Mouse (Mus musculus): ENCODE results near the gene Batf. TPM values are rescaled to one million over a fixed set of nuclear protein-coding genes. Genes with fewer than 3 reads are reported as not detected.

The Batf gene
- polyA plus RNA-seq, 1 experiment, result not detected

DNA sequence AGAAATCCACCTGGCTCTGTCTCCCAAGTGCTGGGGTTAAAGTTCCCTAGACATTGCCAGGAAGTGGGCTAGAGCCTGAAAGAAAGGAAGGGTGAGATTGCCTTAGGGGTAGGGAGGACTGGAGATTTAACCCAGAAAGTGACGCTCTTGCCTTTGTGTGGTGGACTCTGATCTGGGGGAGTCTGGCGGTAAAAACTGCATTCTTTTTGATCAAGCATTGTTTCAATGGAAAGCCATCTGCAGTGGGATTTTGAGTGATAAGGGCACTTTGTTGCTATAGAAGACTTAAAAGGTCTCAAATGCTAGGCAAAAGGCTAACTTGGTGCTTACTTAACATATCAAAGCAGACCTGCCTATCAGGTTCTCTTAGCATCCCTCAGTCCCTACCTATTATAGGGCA is 66.8 kb downstream of the Batf start:
- Histone ChIP-seq H3ac (ENCODE audit: control insufficient read depth, insufficient read length) (no peak overlapping the region), H3K27me3 (ENCODE audit: control insufficient read depth, insufficient read depth, insufficient read length) (peaks cover 6% of the 10 kb centered on the region), H3K4me2 (ENCODE audit: low read depth) (no peak overlapping the region), H3K79me2 (ENCODE audit: control insufficient read depth, insufficient read depth) (no peaks in the 10 kb centered on the region), H3K36me3 (ENCODE audit: control insufficient read depth, insufficient read depth) (no peaks in the 10 kb centered on the region), H3K4me3 (no peak overlapping the region)
- no peak for TF ChIP-seq SRF (IDR thresholded peaks at IDR 0.05; ENCODE audit: control insufficient read depth, insufficient read length, low read depth)
- no peak for TF ChIP-seq TCF3 (IDR thresholded peaks at IDR 0.05; ENCODE audit: insufficient read length, low read depth)
- no peak for TF ChIP-seq E2F4 (IDR thresholded peaks at IDR 0.05; ENCODE audit: insufficient read depth)
- TF ChIP-seq MAX (IDR thresholded peaks at IDR 0.05; ENCODE audit: low read depth), result no peak
- TF ChIP-seq TCF12 (IDR thresholded peaks at IDR 0.05; ENCODE audit: insufficient read depth, poor library complexity, severe bottlenecking), result no peak
- no peak for TF ChIP-seq MYOG (IDR thresholded peaks at IDR 0.05; ENCODE audit: control insufficient read depth in 1 of 3, insufficient read depth in 1 of 3, insufficient read length in 2 of 3, low read depth in 2 of 3)
- no peak for TF ChIP-seq POLR2AphosphoS2 (IDR thresholded peaks at IDR 0.05; ENCODE audit: insufficient read length, low read depth)
- no peak for TF ChIP-seq REST (IDR thresholded peaks at IDR 0.05; ENCODE audit: insufficient read depth, insufficient read length)
- no peak for TF ChIP-seq POLR2A (IDR thresholded peaks at IDR 0.05; ENCODE audit: insufficient read length, low read depth)
- no peak for TF ChIP-seq CEBPB (IDR thresholded peaks at IDR 0.05; ENCODE audit: insufficient read depth, poor library complexity, severe bottlenecking)

- H3K4me3 ChIP-seq, result no peak overlapping the region
- TF ChIP-seq MYOG (IDR thresholded peaks at IDR 0.05; ENCODE audit: control insufficient read depth in 1 of 3, insufficient read depth in 1 of 3, insufficient read length in 2 of 3, low read depth in 2 of 3) (no peak), MAX (IDR thresholded peaks at IDR 0.05; ENCODE audit: low read depth) (no peak), TCF3 (IDR thresholded peaks at IDR 0.05; ENCODE audit: insufficient read length, low read depth) (no peak), MYOD1 (IDR thresholded peaks at IDR 0.05; ENCODE audit: control insufficient read depth in 1 of 3, insufficient read length in 2 of 3, low read depth in 2 of 3) (no peak), TCF12 (IDR thresholded peaks at IDR 0.05; ENCODE audit: insufficient read depth, poor library complexity, severe bottlenecking) (no peak), CEBPB (IDR thresholded peaks at IDR 0.05; ENCODE audit: insufficient read depth, poor library complexity, severe bottlenecking) (no peak), POLR2AphosphoS2 (IDR thresholded peaks at IDR 0.05; ENCODE audit: insufficient read length, low read depth) (no peak), USF1 (IDR thresholded peaks at IDR 0.05; ENCODE audit: low read depth) (no peak), REST (IDR thresholded peaks at IDR 0.05; ENCODE audit: insufficient read depth, insufficient read length) (no peak), E2F4 (IDR thresholded peaks at IDR 0.05; ENCODE audit: insufficient read depth) (no peak), POLR2A (IDR thresholded peaks at IDR 0.05; ENCODE audit: insufficient read length, low read depth) (no peak), SRF (IDR thresholded peaks at IDR 0.05; ENCODE audit: control insufficient read depth, insufficient read length, low read depth) (no peak)
- peaks cover 6% of the 10 kb centered on the region for H3K27me3 ChIP-seq (ENCODE audit: control insufficient read depth, insufficient read depth, insufficient read length)
- H3K79me2 ChIP-seq (ENCODE audit: control insufficient read depth, insufficient read depth), result no peaks in the 10 kb centered on the region
- no peak overlapping the region for H3ac ChIP-seq (ENCODE audit: control insufficient read depth, insufficient read length)
- H3K36me3 ChIP-seq (ENCODE audit: control insufficient read depth, insufficient read depth), result no peaks in the 10 kb centered on the region
- H3K4me2 ChIP-seq (ENCODE audit: low read depth), result no peak overlapping the region
Measured at GRCm38 (mm10) chr12:85754611-85755265, 68.3 kb downstream of the Batf start.

DNA sequence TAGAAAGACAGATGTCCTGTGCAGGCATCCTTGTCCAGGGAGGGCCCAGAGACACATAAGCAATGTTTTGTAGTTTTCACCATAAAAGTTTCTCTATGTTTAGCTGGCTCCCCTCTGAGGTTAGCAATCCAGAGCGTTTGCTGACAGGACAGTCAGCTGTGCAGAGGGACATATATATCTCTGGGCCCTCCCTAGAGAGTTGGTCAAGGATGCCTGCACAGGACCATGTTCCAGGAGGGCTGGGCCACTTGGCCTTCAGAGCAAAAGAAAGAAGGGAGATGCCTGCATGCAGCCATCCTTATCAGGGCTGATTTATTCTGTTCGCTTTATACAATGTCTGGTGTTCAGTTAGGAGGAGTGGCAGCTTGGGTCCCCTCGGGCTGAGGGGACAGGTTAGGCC is 70.0 kb downstream of the Batf start:
- Histone ChIP-seq H3K36me3 (ENCODE audit: control insufficient read depth, insufficient read depth) (no peaks in the 10 kb centered on the region), H3K4me2 (ENCODE audit: low read depth) (no peak overlapping the region), H3K4me3 (no peak overlapping the region), H3ac (ENCODE audit: control insufficient read depth, insufficient read length) (no peak overlapping the region), H3K27me3 (ENCODE audit: control insufficient read depth, insufficient read depth, insufficient read length) (peaks cover 6% of the 10 kb centered on the region), H3K79me2 (ENCODE audit: control insufficient read depth, insufficient read depth) (no peaks in the 10 kb centered on the region)
- TF ChIP-seq POLR2AphosphoS2 (IDR thresholded peaks at IDR 0.05; ENCODE audit: insufficient read length, low read depth) (no peak), MAX (IDR thresholded peaks at IDR 0.05; ENCODE audit: low read depth) (no peak), TCF12 (IDR thresholded peaks at IDR 0.05; ENCODE audit: insufficient read depth, poor library complexity, severe bottlenecking) (no peak), MYOG (IDR thresholded peaks at IDR 0.05; ENCODE audit: control insufficient read depth in 1 of 3, insufficient read depth in 1 of 3, insufficient read length in 2 of 3, low read depth in 2 of 3) (no peak), MYOD1 (IDR thresholded peaks at IDR 0.05; ENCODE audit: control insufficient read depth in 1 of 3, insufficient read length in 2 of 3, low read depth in 2 of 3) (no peak), REST (IDR thresholded peaks at IDR 0.05; ENCODE audit: insufficient read depth, insufficient read length) (no peak), USF1 (IDR thresholded peaks at IDR 0.05; ENCODE audit: low read depth) (no peak), TCF3 (IDR thresholded peaks at IDR 0.05; ENCODE audit: insufficient read length, low read depth) (no peak), E2F4 (IDR thresholded peaks at IDR 0.05; ENCODE audit: insufficient read depth) (no peak), POLR2A (IDR thresholded peaks at IDR 0.05; ENCODE audit: insufficient read length, low read depth) (no peak), CEBPB (IDR thresholded peaks at IDR 0.05; ENCODE audit: insufficient read depth, poor library complexity, severe bottlenecking) (no peak), SRF (IDR thresholded peaks at IDR 0.05; ENCODE audit: control insufficient read depth, insufficient read length, low read depth) (no peak)

- TF ChIP-seq CEBPB (IDR thresholded peaks at IDR 0.05; ENCODE audit: insufficient read depth, poor library complexity, severe bottlenecking) (no peak), MYOG (IDR thresholded peaks at IDR 0.05; ENCODE audit: control insufficient read depth in 1 of 3, insufficient read depth in 1 of 3, insufficient read length in 2 of 3, low read depth in 2 of 3) (no peak), USF1 (IDR thresholded peaks at IDR 0.05; ENCODE audit: low read depth) (no peak), POLR2A (IDR thresholded peaks at IDR 0.05; ENCODE audit: insufficient read length, low read depth) (no peak), POLR2AphosphoS2 (IDR thresholded peaks at IDR 0.05; ENCODE audit: insufficient read length, low read depth) (no peak)
- Histone ChIP-seq H3K4me3 (no peak overlapping the region), H3K27me3 (ENCODE audit: control insufficient read depth, insufficient read depth, insufficient read length) (peaks cover 6% of the 10 kb centered on the region), H3K4me2 (ENCODE audit: low read depth) (no peak overlapping the region), H3K36me3 (ENCODE audit: control insufficient read depth, insufficient read depth) (no peaks in the 10 kb centered on the region), H3ac (ENCODE audit: control insufficient read depth, insufficient read length) (no peak overlapping the region), H3K79me2 (ENCODE audit: control insufficient read depth, insufficient read depth) (no peaks in the 10 kb centered on the region)
Measured at GRCm38 (mm10) chr12:85757074-85757473, 70.6 kb downstream of the Batf start.

Other genes starting within 250 kb of the Batf start
- 3.1 TPM for gene Fos, start 212.8 kb upstream of the Batf start, polyA plus RNA-seq (2012; fragmentation: generic; extraction: Trizol)
- gene Jdp2, start 87.6 kb upstream of the Batf start, polyA plus RNA-seq (2012; fragmentation: generic; extraction: Trizol), result 72.9 TPM
- 0.74 TPM for gene Flvcr2, start 59.9 kb downstream of the Batf start, polyA plus RNA-seq (2012; fragmentation: generic; extraction: Trizol)
- 38.5 TPM for gene Erg28, start 137.9 kb downstream of the Batf start, polyA plus RNA-seq (2012; fragmentation: generic; extraction: Trizol)
- 36.2 TPM for gene Ttll5, start 138.0 kb downstream of the Batf start, polyA plus RNA-seq (2012; fragmentation: generic; extraction: Trizol)